Mouse (Mus musculus) intestine, postnatal 0 days (tissue): ENCODE measurements at regions not wholly inside any gene's neighbourhood (a gene's known extent, or its start where the extent isn't known, plus 50 kb on each side); places are given as distances from the start of the nearest gene placed in this dataset.

Experiments
- ATAC-seq: fragments of 200-750 bp; cut with Nextera tagmentation; 2 replicates; pipeline ENCODE4 v1.8.0; 2017; ENCODE audit warnings: mild to moderate bottlenecking, moderate TSS enrichment, moderate library complexity
- H3K27ac ChIP-seq: fragments of 300-500 bp; sonication (generic); 2 replicates; pipeline ENCODE4 v1.5.1; 2014; ENCODE audit warnings: mild to moderate bottlenecking, low read depth, low read length, moderate library complexity
- H3K27me3 ChIP-seq: fragments of 300-500 bp; sonication (generic); replicated peaks from 2 replicates; pipeline ENCODE4 v1.6.1; 2014; ENCODE audit warnings: low read length, mixed read lengths; ENCODE audit not compliant: control insufficient read depth, insufficient read depth
- H3K36me3 ChIP-seq: fragments of 300-500 bp; sonication (generic); 2 replicates; pipeline ENCODE4 v1.6.1; 2014; ENCODE audit warnings: mild to moderate bottlenecking, moderate library complexity; ENCODE audit not compliant: control insufficient read depth, insufficient read depth
- H3K4me1 ChIP-seq: fragments of 300-500 bp; sonication (generic); replicated peaks from 2 replicates; pipeline ENCODE4 v1.6.1; 2014; ENCODE audit warnings: antibody characterized with exemption, low read length, mixed read lengths; ENCODE audit not compliant: control insufficient read depth, insufficient read depth
- H3K4me2 ChIP-seq: fragments of 300-500 bp; sonication (generic); replicated peaks from 2 replicates; pipeline ENCODE4 v1.6.1; 2014; ENCODE audit warnings: low read depth, mild to moderate bottlenecking, moderate library complexity
- H3K4me3 ChIP-seq: fragments of 300-500 bp; sonication (generic); 2 replicates; pipeline ENCODE4 v1.5.1; 2014; ENCODE audit warnings: low read depth, low read length
- H3K9ac ChIP-seq: fragments of 300-500 bp; sonication (generic); 2 replicates; pipeline ENCODE4 v1.6.1; 2014; ENCODE audit warnings: mild to moderate bottlenecking, low read depth, low read length
- H3K9me3 ChIP-seq: fragments of 300-500 bp; sonication (generic); 2 replicates; pipeline ENCODE4 v1.6.1; 2016; ENCODE audit warnings: mixed run types; ENCODE audit not compliant: control insufficient read depth
- CTCF ChIP-seq: sonication (generic); IDR thresholded peaks from 2 replicates; pipeline ENCODE4 v1.5.1; 2016; ENCODE audit warnings: low read depth, mild to moderate bottlenecking, control low read depth, antibody characterized with exemption, moderate library complexity
- WGBS: fragments of 180-500 bp; shearing (Covaris S2); extraction: QIAGEN DNeasy Blood & Tissue Kit; methylation state at CpG from one replicate; pipeline ENCODE4 v1.1.7; 2014; 5-methylcytosine and 5-hydroxymethylcytosine counted together

- Histone ChIP-seq H3K36me3 (no peaks in the 10 kb centered on the region), H3K9me3 (no peaks in the 10 kb centered on the region), H3K4me2 (no peak overlapping the region), H3K27ac (no peak overlapping the region), H3K27me3 (no peaks in the 10 kb centered on the region), H3K9ac (no peak overlapping the region), H3K4me1 (no peaks in the 10 kb centered on the region), H3K4me3 (no peak overlapping the region)
- TF ChIP-seq CTCF: no peak
- peak; percentile 48; the same call in 1 of the 2 replicates for ATAC-seq
- 37% methylated on average over 8 of the region's 8 CpGs for WGBS
These were observed 110.7 kb downstream of the Tmem17 start for GRCm38 (mm10) chr11:22622496-22622997.

- H3K9me3 ChIP-seq: no peaks in the 10 kb centered on the region
- H3K27me3 ChIP-seq: no peaks in the 10 kb centered on the region
- no peak for TF ChIP-seq CTCF
- H3K9ac ChIP-seq: no peak overlapping the region
- 86% methylated on average over 1 of the region's 1 CpGs for WGBS
- no peak overlapping the region for H3K4me3 ChIP-seq
- no peak overlapping the region for H3K27ac ChIP-seq
- H3K36me3 ChIP-seq: no peaks in the 10 kb centered on the region
- ATAC-seq: no peak
- H3K4me1 ChIP-seq: no peaks in the 10 kb centered on the region
- no peak overlapping the region for H3K4me2 ChIP-seq
These were observed 114.5 kb downstream of the Tmem17 start for GRCm38 (mm10) chr11:22626407-22626806.

- Histone ChIP-seq H3K9me3 (no peaks in the 10 kb centered on the region), H3K27ac (peak overlapping the region; percentile 46; the same call in 1 of the 2 replicates), H3K27me3 (no peaks in the 10 kb centered on the region), H3K9ac (no peak overlapping the region), H3K4me2 (no peak overlapping the region), H3K36me3 (no peaks in the 10 kb centered on the region), H3K4me1 (0 out of 2 replicates have a peak, but pooled peaks cover 10% of the 10 kb centered on the region), H3K4me3 (no peak overlapping the region)
- no peak for TF ChIP-seq CTCF
- WGBS: 68% methylated on average over 5 of the region's 5 CpGs
- no peak for ATAC-seq
These were observed 116.6 kb downstream of the Tmem17 start for GRCm38 (mm10) chr11:22628497-22628896.

- no peak overlapping the region for H3K9ac ChIP-seq
- H3K27me3 ChIP-seq: no peaks in the 10 kb centered on the region
- 0 out of 2 replicates have a peak, but pooled peaks cover 10% of the 10 kb centered on the region for H3K4me1 ChIP-seq
- H3K4me2 ChIP-seq: no peak overlapping the region
- no peaks in the 10 kb centered on the region for H3K9me3 ChIP-seq
- no peak for ATAC-seq
- H3K36me3 ChIP-seq: no peaks in the 10 kb centered on the region
- no peak overlapping the region for H3K4me3 ChIP-seq
- 69% methylated on average over 5 of the region's 5 CpGs for WGBS
- no peak for TF ChIP-seq CTCF
- peak overlapping the region; percentile 46 for H3K27ac ChIP-seq
These were observed 117.1 kb downstream of the Tmem17 start for GRCm38 (mm10) chr11:22628979-22629378.

- H3K27me3 ChIP-seq: no peaks in the 10 kb centered on the region
- 0 out of 2 replicates have a peak, but pooled peaks cover 10% of the 10 kb centered on the region for H3K4me1 ChIP-seq
- 6% methylated on average over 13 of the region's 13 CpGs for WGBS
- peak overlapping the region; percentile 16; the same call in 1 of the 2 replicates for H3K4me3 ChIP-seq
- H3K27ac ChIP-seq: peak overlapping the region; percentile 46
- H3K9me3 ChIP-seq: no peaks in the 10 kb centered on the region
- ATAC-seq: peak; percentile 37
- H3K9ac ChIP-seq: peak overlapping the region; percentile 42
- peak overlapping the region; percentile 64 for H3K4me2 ChIP-seq
- TF ChIP-seq CTCF: no peak
- no peaks in the 10 kb centered on the region for H3K36me3 ChIP-seq
These were observed 117.7 kb downstream of the Tmem17 start for GRCm38 (mm10) chr11:22629581-22629980.

- ATAC-seq: no peak
- no peak for TF ChIP-seq CTCF
- H3K9me3 ChIP-seq: no peaks in the 10 kb centered on the region
- WGBS: 39% methylated on average over 4 of the region's 4 CpGs
- H3K36me3 ChIP-seq: no peaks in the 10 kb centered on the region
- peak overlapping the region; percentile 46 for H3K27ac ChIP-seq
- H3K4me2 ChIP-seq: peak overlapping the region; percentile 64
- peak overlapping the region; percentile 42 for H3K9ac ChIP-seq
- H3K27me3 ChIP-seq: no peaks in the 10 kb centered on the region
- peak overlapping the region; percentile 16; the same call in 1 of the 2 replicates for H3K4me3 ChIP-seq
- H3K4me1 ChIP-seq: 0 out of 2 replicates have a peak, but pooled peaks cover 10% of the 10 kb centered on the region
These were observed 118.1 kb downstream of the Tmem17 start for GRCm38 (mm10) chr11:22629991-22630390.
